Mouse (Mus musculus): ENCODE data around the gene Gbx1.

GRCm38 (mm10) chr5:24466762-24467161 is 60.2 kb downstream of the Gbx1 start:
- TF ChIP-seq EP300 (IDR thresholded peaks at IDR 0.05; ENCODE audit: low read depth in 1 of 2, low read length in 2 of 2) (no peak), POLR2A (IDR thresholded peaks at IDR 0.05; ENCODE audit: control insufficient read depth in 1 of 2, insufficient read depth in 1 of 2, low read depth in 1 of 2, low read length in 2 of 2, poor library complexity in 1 of 2) (no peak), MAFK (IDR thresholded peaks at IDR 0.05; ENCODE audit: borderline replicate concordance, low read depth, low read length) (no peak), MAX (IDR thresholded peaks at IDR 0.05; ENCODE audit: low read length) (no peak)

Data from MEL (cell line).